Mouse (Mus musculus): ENCODE data around the gene Agbl3. TPM values are rescaled to one million over a fixed set of nuclear protein-coding genes. Genes with fewer than 3 reads are reported as not detected.

The Agbl3 gene
- polyA plus RNA-seq, 1 experiment from 2014 or later: 16.0 TPM

DNA sequence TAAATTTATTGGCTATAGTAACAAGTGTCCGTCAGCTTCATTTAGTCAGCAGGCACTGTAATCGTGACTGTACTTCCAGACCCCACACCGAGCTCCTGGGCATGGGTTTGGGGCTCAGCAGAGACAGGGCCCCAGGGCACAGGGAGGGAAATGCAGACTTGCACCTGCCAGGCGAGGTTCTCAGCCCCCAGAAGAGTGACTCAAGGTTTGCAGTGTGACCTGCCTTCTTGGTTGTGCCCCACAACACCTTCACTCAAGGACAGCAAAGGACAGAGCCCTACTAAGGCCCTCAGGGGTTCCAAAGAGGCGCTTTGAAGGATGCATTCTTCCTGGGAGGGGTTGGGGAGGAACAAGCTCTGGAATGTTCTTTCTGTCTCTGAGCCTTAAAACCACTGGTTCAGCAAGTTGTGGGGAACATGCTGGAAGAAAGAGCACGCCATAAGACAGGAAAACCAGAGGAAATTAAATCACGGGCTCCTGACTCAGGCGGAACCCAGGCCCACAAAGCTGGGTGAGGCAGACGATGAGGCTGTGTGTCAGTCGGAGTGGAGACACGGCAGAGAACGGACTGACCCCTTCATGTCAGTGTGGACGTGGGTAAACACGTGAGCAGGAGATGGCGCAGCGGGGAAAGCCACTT lies 99.0 kb downstream of the Agbl3 start:
- no peak overlapping the region for H3K4me3 ChIP-seq (ENCODE audit: low read depth, low read length)
- H3K4me2 ChIP-seq (replicated peaks; ENCODE audit: low read depth, low read length): no peak overlapping the region
- H3K9ac ChIP-seq (replicated peaks; ENCODE audit: low read depth): no peak overlapping the region
- no peak overlapping the region for H3K27ac ChIP-seq (ENCODE audit: low read length)
- H3K4me1 ChIP-seq (ENCODE audit: insufficient read depth, low read depth, low read length): peaks cover 12% of the 10 kb centered on the region; the same call in 1 of the 2 replicates
- ATAC-seq (no peak), DNase-seq (ENCODE audit: low spot score) (no peak)
- WGBS: 90% methylated on average over 16 of the region's 16 CpGs
- no peaks in the 10 kb centered on the region for H3K27me3 ChIP-seq (replicated peaks; ENCODE audit: insufficient read depth, low read length)
- H3K36me3 ChIP-seq (ENCODE audit: insufficient read depth, low read length): 0 out of 2 replicates have a peak, but pooled peaks cover 4% of the 10 kb centered on the region
- no peak for TF ChIP-seq CTCF (IDR thresholded peaks at IDR 0.05)
- no peak for TF ChIP-seq EP300 (IDR thresholded peaks at IDR 0.05)
- H3K9me3 ChIP-seq (ENCODE audit: low read length): no peaks in the 10 kb centered on the region

DNA sequence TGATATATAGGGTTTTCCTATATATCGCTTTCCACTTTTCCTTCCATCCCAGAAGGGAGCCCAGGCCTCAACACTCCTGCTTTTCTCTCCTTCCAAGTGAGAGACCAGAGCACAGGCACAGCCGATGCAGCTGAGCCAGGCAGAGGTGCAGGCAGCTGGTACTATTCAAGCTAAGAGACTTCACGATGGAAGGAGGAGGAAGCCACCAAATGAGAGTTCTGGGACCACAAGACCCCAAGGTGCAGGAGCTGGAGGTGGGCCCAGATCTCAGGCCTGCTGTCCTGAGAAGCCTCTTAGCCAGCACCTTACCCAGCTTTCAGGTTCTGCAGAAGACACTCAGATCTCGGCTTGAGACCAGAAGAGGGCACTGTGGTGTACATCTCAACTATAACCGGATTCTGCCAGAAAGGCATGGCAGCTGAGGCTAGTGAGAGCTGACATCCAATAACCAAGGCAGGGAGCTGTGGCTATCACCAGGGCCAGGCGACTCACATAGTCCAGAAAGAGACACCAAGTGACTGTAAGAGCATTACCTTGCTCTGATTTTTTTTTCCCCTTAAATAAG lies 99.8 kb downstream of the Agbl3 start:
- no peaks in the 10 kb centered on the region for H3K9me3 ChIP-seq (ENCODE audit: low read length)
- H3K4me1 ChIP-seq (ENCODE audit: insufficient read depth, low read depth, low read length): peaks cover 7% of the 10 kb centered on the region; the same call in 1 of the 2 replicates
- ATAC-seq (no peak), DNase-seq (ENCODE audit: low spot score) (peak; percentile 60)
- H3K9ac ChIP-seq (replicated peaks; ENCODE audit: low read depth): no peak overlapping the region
- 0 out of 2 replicates have a peak, but pooled peaks cover 9% of the 10 kb centered on the region for H3K36me3 ChIP-seq (ENCODE audit: insufficient read depth, low read length)
- H3K4me2 ChIP-seq (replicated peaks; ENCODE audit: low read depth, low read length): no peak overlapping the region
- no peak overlapping the region for H3K27ac ChIP-seq (ENCODE audit: low read length)
- TF ChIP-seq EP300 (IDR thresholded peaks at IDR 0.05) (no peak), CTCF (IDR thresholded peaks at IDR 0.05) (peak; percentile 66)
- H3K4me3 ChIP-seq (ENCODE audit: low read depth, low read length): no peak overlapping the region
- 61% methylated on average over 6 of the region's 6 CpGs for WGBS
- H3K27me3 ChIP-seq (replicated peaks; ENCODE audit: insufficient read depth, low read length): no peaks in the 10 kb centered on the region

DNA sequence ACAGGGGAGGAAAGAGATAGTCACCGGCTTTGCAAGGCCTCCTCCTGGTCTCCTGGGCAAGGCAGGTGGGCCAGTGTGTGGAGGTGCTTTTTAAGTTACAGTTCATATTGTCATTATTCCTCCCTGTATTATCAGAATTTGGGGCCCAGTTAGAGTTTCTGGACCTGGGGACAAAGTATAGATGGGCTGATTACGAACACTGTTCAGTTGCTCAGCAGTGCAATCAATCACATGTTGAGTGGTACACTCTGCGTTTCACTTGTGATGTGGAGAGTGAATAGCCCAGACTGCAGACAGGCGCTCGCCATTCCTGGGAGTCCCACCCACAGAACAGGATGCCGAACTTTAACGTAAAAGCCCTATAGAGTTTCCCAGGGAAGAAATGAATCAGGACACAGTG lies 104.5 kb downstream of the Agbl3 start:
- 86% methylated on average over 7 of the region's 7 CpGs for WGBS
- Histone ChIP-seq H3K4me2 (replicated peaks; ENCODE audit: low read depth, low read length) (no peak overlapping the region), H3K4me3 (ENCODE audit: low read depth, low read length) (no peak overlapping the region), H3K4me1 (ENCODE audit: insufficient read depth, low read depth, low read length) (no peaks in the 10 kb centered on the region), H3K9ac (replicated peaks; ENCODE audit: low read depth) (no peak overlapping the region), H3K9me3 (ENCODE audit: low read length) (no peaks in the 10 kb centered on the region), H3K36me3 (ENCODE audit: insufficient read depth, low read length) (peaks cover 29% of the 10 kb centered on the region; the same call in 1 of the 2 replicates), H3K27ac (ENCODE audit: low read length) (no peak overlapping the region), H3K27me3 (replicated peaks; ENCODE audit: insufficient read depth, low read length) (no peaks in the 10 kb centered on the region)
- ATAC-seq (no peak), DNase-seq (ENCODE audit: low spot score) (no peak)
- no peak for TF ChIP-seq EP300 (IDR thresholded peaks at IDR 0.05)
- no peak for TF ChIP-seq CTCF (IDR thresholded peaks at IDR 0.05)

DNA sequence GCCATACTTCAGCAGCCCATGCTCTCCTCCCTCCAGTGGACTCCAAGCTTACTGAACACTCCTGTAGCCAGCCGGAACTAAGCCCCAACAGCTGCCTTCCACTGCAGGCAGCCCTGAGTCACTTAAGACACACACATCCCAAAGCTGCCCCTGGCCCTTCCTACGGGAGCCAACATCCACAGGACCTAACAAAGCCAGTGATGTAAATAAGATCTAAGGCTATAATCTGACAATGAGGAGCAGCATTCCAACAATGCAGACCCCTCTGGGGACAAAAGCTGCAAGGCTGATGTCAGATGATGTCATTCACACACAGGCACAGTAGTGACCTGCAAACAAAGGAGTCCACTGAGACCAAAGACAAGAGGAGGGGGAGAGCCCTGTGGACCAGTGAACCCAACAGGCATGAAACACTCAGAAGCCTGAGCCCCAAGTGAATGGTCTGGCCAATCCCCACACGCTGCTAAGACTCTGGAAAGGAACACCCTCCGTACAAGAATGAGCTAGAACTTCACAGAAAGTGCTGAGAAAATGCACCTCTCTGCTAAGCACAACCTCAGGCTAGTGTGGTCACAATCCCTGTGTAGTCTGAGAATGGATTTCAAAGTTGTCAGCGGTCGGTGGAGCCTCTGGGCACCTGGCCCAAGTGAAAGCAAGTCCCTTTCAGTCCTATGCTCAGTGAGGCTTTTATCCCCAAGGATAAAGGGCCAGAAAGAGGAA lies 107.1 kb downstream of the Agbl3 start:
- ATAC-seq (no peak), DNase-seq (ENCODE audit: low spot score) (no peak)
- no peaks in the 10 kb centered on the region for H3K27me3 ChIP-seq (replicated peaks; ENCODE audit: insufficient read depth, low read length)
- H3K4me1 ChIP-seq (ENCODE audit: insufficient read depth, low read depth, low read length): no peaks in the 10 kb centered on the region
- no peak overlapping the region for H3K4me3 ChIP-seq (ENCODE audit: low read depth, low read length)
- TF ChIP-seq CTCF (IDR thresholded peaks at IDR 0.05) (no peak), EP300 (IDR thresholded peaks at IDR 0.05) (no peak)
- H3K27ac ChIP-seq (ENCODE audit: low read length): no peak overlapping the region
- H3K4me2 ChIP-seq (replicated peaks; ENCODE audit: low read depth, low read length): no peak overlapping the region
- 81% methylated on average over 6 of the region's 6 CpGs for whole genome bisulfite sequencing
- H3K9me3 ChIP-seq (ENCODE audit: low read length): no peaks in the 10 kb centered on the region
- peaks cover 41% of the 10 kb centered on the region; the same call in 1 of the 2 replicates for H3K36me3 ChIP-seq (ENCODE audit: insufficient read depth, low read length)
- no peak overlapping the region for H3K9ac ChIP-seq (replicated peaks; ENCODE audit: low read depth)

DNA sequence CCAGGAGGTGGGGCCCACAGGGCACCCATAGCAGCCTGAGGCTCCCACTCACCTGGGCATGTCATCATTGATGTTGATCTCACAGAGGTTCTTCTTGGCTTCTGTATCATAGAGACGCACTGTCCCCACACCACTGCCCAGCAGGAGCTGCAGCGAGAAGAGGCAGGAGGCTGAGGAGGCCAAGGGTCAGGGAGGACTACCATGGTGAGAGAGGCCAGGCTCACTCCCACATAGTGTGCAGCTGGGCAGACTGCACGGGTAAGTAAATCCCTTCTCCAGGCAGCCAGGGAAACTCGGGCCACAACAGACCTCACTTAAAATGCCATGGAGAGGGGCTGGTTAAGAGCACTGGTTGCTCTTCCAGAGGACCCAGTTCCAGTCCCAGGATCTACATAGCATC lies 109.0 kb downstream of the Agbl3 start:
- no peak for DNase-seq (ENCODE audit: low spot score)
- no peak overlapping the region for H3K4me3 ChIP-seq (ENCODE audit: low read depth, low read length)
- H3K4me2 ChIP-seq (replicated peaks; ENCODE audit: low read depth, low read length): no peak overlapping the region
- H3K36me3 ChIP-seq (ENCODE audit: insufficient read depth, low read length): peaks cover 37% of the 10 kb centered on the region; the same call in 1 of the 2 replicates
- WGBS: 77% methylated on average over 4 of the region's 4 CpGs
- no peaks in the 10 kb centered on the region for H3K4me1 ChIP-seq (ENCODE audit: insufficient read depth, low read depth, low read length)
- no peak overlapping the region for H3K9ac ChIP-seq (replicated peaks; ENCODE audit: low read depth)
- no peaks in the 10 kb centered on the region for H3K27me3 ChIP-seq (replicated peaks; ENCODE audit: insufficient read depth, low read length)
- H3K27ac ChIP-seq (ENCODE audit: low read length): no peak overlapping the region
- no peaks in the 10 kb centered on the region for H3K9me3 ChIP-seq (ENCODE audit: low read length)
- no peak for ATAC-seq
- TF ChIP-seq EP300 (IDR thresholded peaks at IDR 0.05) (no peak), CTCF (IDR thresholded peaks at IDR 0.05) (no peak)

DNA sequence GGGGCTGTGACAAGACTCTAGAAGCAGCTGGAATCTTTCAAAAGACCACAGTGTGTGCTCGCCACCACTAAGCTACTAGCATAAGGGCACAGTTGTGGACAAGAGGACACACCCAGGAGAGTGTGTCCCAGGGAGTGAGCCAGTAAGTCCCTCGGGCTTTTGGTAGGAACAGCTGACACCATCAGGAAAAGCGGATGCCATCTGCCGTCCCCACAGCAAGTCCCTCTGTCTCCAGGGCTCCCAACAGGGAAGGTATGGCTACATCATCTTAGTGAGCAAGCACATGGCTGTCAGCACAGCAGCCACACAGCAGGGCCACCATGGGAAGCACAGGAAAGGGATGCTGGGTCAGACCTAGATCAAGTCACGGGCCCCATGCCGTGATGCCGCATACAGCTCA lies 115.3 kb downstream of the Agbl3 start:
- peaks cover 8% of the 10 kb centered on the region; the same call in 1 of the 2 replicates for H3K36me3 ChIP-seq (ENCODE audit: insufficient read depth, low read length)
- TF ChIP-seq EP300 (IDR thresholded peaks at IDR 0.05) (no peak), CTCF (IDR thresholded peaks at IDR 0.05) (no peak)
- H3K27ac ChIP-seq (ENCODE audit: low read length): no peak overlapping the region
- H3K9ac ChIP-seq (replicated peaks; ENCODE audit: low read depth): no peak overlapping the region
- H3K4me2 ChIP-seq (replicated peaks; ENCODE audit: low read depth, low read length): no peak overlapping the region
- no peaks in the 10 kb centered on the region for H3K4me1 ChIP-seq (ENCODE audit: insufficient read depth, low read depth, low read length)
- no peak for ATAC-seq
- H3K27me3 ChIP-seq (replicated peaks; ENCODE audit: insufficient read depth, low read length): no peaks in the 10 kb centered on the region
- no peaks in the 10 kb centered on the region for H3K9me3 ChIP-seq (ENCODE audit: low read length)
- WGBS: 90% methylated on average over 7 of the region's 7 CpGs
- H3K4me3 ChIP-seq (ENCODE audit: low read depth, low read length): no peak overlapping the region
- no peak for DNase-seq (ENCODE audit: low spot score)
